Mouse (Mus musculus): ENCODE measurements around the gene Rac1. TPM values are rescaled to one million over a fixed set of nuclear protein-coding genes. Genes with fewer than 3 reads are reported as not detected.
A peak's percentile ranks its signal among the peaks of the same experiment; 100 is the strongest.
"Not testable (repeated sequence)": the region's sequence is repeated elsewhere in the genome, so short reads cannot be mapped to it uniquely, and the experiment has no call there.

The Rac1 gene
- polyA plus RNA-seq (2014; fragmentation: Nextera tagmentation; extraction: Ambion mirVana), result 425 and 463 TPM in 2 replicates

- under 1% methylated on average over 87 of the region's 105 CpGs for WGBS
- Histone ChIP-seq H3K27me3 (ENCODE audit: control insufficient read depth, insufficient read depth, low read length) (no peaks in the 10 kb centered on the region), H3K4me1 (ENCODE audit: control insufficient read depth, insufficient read depth, low read length) (peaks cover 26% of the 10 kb centered on the region), H3K9ac (replicated peaks; ENCODE audit: low read length) (peak within 1 kb of the TSS; percentile 95), H3K9me3 (ENCODE audit: control insufficient read depth, low read length) (no peaks in the 10 kb centered on the region), H3K4me3 (replicated peaks; ENCODE audit: low read depth, low read length) (peak within 1 kb of the TSS; percentile 98), H3K4me2 (ENCODE audit: low read length) (peak within 1 kb of the TSS; percentile 96), H3K36me3 (ENCODE audit: control insufficient read depth, insufficient read depth, low read length) (no peaks in the 10 kb centered on the region), H3K27ac (replicated peaks; ENCODE audit: low read depth, low read length) (peak within 1 kb of the TSS; percentile 95)
- DNase-seq (peak; percentile 99), ATAC-seq (ENCODE audit: low FRiP score, low TSS enrichment) (peak; percentile 96)
Measured at GRCm38 (mm10) chr5:143527486-143528307, at the start of gene Rac1. Gene Rac1, minus strand, starts transcription at chr5:143528036.

DNA sequence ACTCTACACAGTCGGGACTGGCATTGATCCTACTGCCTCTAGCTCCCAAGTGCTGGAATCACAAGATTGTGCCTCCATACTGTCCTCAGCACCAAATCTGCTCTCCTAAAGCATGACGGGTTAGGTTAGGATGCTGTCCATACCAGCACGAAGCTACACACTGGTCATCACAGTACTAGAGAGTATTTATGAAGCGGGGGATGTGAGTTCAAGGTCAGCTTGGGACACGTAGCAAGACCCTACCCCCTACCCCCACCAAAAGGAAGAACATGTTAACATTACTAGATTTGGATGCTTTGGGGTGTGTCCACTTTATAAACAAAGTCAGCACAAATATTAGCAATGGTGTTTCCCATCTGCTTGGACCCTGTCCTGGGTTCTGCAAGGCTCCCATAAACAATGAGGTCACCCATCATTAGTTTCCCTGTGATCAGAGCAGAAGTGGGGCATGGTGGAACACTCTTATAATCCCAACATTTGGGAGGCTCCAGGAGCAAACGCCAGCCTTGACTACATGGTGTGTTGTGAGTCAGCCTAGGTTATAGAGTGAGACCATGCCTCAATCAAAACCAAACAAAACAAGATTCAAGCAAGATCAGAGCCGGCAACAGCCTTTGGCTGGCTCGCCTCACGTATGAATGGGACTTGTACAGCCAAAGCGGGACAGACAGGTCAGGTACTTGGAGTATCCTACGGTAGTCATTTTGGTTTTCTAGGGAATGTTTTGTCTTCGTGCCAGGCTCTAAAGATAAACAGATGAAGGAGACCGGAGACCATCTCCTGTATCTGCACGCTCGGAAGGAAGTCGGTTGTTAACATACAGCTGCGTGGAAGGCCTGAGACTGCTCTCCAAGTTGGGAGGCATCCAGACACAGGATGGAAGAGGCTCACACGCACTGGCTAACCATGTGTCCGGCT is 46.7 kb upstream of the Rac1 start:
- Histone ChIP-seq H3K27ac (replicated peaks; ENCODE audit: low read depth, low read length) (no peak overlapping the region), H3K9ac (replicated peaks; ENCODE audit: low read length) (no peak overlapping the region), H3K36me3 (ENCODE audit: control insufficient read depth, insufficient read depth, low read length) (no peaks in the 10 kb centered on the region), H3K9me3 (ENCODE audit: control insufficient read depth, low read length) (no peaks in the 10 kb centered on the region), H3K27me3 (ENCODE audit: control insufficient read depth, insufficient read depth, low read length) (no peaks in the 10 kb centered on the region), H3K4me1 (ENCODE audit: control insufficient read depth, insufficient read depth, low read length) (no peaks in the 10 kb centered on the region), H3K4me2 (ENCODE audit: low read length) (no peak overlapping the region), H3K4me3 (replicated peaks; ENCODE audit: low read depth, low read length) (no peak overlapping the region)
- ATAC-seq (ENCODE audit: low FRiP score, low TSS enrichment) (no peak), DNase-seq (no peak)
- 86% methylated on average over 19 of the region's 19 CpGs for WGBS

DNA sequence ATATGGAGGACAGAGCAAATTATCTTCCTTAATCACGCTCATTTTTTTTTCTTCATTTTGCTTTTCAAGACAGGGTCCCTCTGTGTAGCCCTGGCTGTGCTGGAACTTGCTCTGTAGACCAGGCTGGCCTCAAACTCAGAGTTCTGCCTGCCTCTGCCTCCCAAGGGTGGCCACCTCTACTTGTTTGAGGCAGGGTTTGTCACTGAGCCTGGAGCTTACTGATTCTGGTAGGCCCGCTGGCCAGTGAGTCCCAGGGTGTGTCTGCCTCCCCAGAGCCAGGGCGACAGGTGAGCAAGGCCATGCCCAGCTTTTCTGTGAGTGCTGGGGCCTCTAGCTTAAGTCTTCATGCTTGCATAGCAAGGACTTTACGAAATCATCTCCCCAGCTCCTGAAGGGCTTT is 45.2 kb upstream of the Rac1 start:
- no peak for DNase-seq
- no peaks in the 10 kb centered on the region for H3K36me3 ChIP-seq (ENCODE audit: control insufficient read depth, insufficient read depth, low read length)
- no peak overlapping the region for H3K4me3 ChIP-seq (replicated peaks; ENCODE audit: low read depth, low read length)
- ATAC-seq (ENCODE audit: low FRiP score, low TSS enrichment), result no peak
- no peak overlapping the region for H3K4me2 ChIP-seq (ENCODE audit: low read length)
- WGBS, result 87% methylated on average over 4 of the region's 4 CpGs
- no peaks in the 10 kb centered on the region for H3K4me1 ChIP-seq (ENCODE audit: control insufficient read depth, insufficient read depth, low read length)
- no peak overlapping the region for H3K9ac ChIP-seq (replicated peaks; ENCODE audit: low read length)
- H3K27me3 ChIP-seq (ENCODE audit: control insufficient read depth, insufficient read depth, low read length), result no peaks in the 10 kb centered on the region
- no peak overlapping the region for H3K27ac ChIP-seq (replicated peaks; ENCODE audit: low read depth, low read length)
- no peaks in the 10 kb centered on the region for H3K9me3 ChIP-seq (ENCODE audit: control insufficient read depth, low read length)

DNA sequence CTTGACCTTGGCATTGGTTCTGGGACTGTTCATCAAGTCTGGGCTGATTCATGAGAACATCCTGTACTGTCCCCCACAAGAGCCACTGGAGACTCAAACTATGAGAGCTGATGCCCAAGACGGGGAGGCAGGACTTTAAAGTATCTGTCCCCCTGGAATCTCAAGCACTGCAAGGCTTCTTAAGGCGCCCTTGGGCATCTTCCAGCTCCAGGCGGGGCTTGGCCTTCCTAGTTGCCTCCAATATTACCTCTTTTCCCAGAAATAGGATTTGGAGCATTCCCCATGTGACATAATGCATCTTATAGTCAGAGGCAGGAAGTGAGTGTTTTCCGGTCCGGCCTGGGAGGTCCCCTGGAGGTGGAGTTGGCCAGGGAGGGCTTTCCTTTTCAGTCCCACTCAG is 44.4 kb upstream of the Rac1 start:
- H3K27me3 ChIP-seq (ENCODE audit: control insufficient read depth, insufficient read depth, low read length), result no peaks in the 10 kb centered on the region
- WGBS, result 86% methylated on average over 5 of the region's 5 CpGs
- DNase-seq, result no peak

GRCm38 (mm10) chr5:143567860-143568259 is 40.0 kb upstream of the Rac1 start:
- Histone ChIP-seq H3K4me3 (replicated peaks; ENCODE audit: low read depth, low read length) (no peak overlapping the region), H3K4me2 (ENCODE audit: low read length) (no peak overlapping the region), H3K4me1 (ENCODE audit: control insufficient read depth, insufficient read depth, low read length) (no peaks in the 10 kb centered on the region), H3K36me3 (ENCODE audit: control insufficient read depth, insufficient read depth, low read length) (peaks cover 17% of the 10 kb centered on the region; the same call in 1 of the 2 replicates), H3K27me3 (ENCODE audit: control insufficient read depth, insufficient read depth, low read length) (no peaks in the 10 kb centered on the region), H3K9me3 (ENCODE audit: control insufficient read depth, low read length) (no peaks in the 10 kb centered on the region), H3K9ac (replicated peaks; ENCODE audit: low read length) (no peak overlapping the region), H3K27ac (replicated peaks; ENCODE audit: low read depth, low read length) (no peak overlapping the region)
- WGBS, result 19% methylated on average over 6 of the region's 6 CpGs
- DNase-seq (peak; percentile 90), ATAC-seq (ENCODE audit: low FRiP score, low TSS enrichment) (no peak)

More for the DNA sequence above, 44.4 kb upstream of the Rac1 start:
- Histone ChIP-seq H3K9ac (replicated peaks; ENCODE audit: low read length) (no peak overlapping the region), H3K4me1 (ENCODE audit: control insufficient read depth, insufficient read depth, low read length) (no peaks in the 10 kb centered on the region), H3K36me3 (ENCODE audit: control insufficient read depth, insufficient read depth, low read length) (no peaks in the 10 kb centered on the region), H3K27ac (replicated peaks; ENCODE audit: low read depth, low read length) (no peak overlapping the region), H3K4me3 (replicated peaks; ENCODE audit: low read depth, low read length) (no peak overlapping the region), H3K4me2 (ENCODE audit: low read length) (no peak overlapping the region), H3K9me3 (ENCODE audit: control insufficient read depth, low read length) (no peaks in the 10 kb centered on the region)
- no peak for ATAC-seq (ENCODE audit: low FRiP score, low TSS enrichment)

- Histone ChIP-seq H3K27me3 (ENCODE audit: control insufficient read depth, insufficient read depth, low read length) (no peaks in the 10 kb centered on the region), H3K4me3 (replicated peaks; ENCODE audit: low read depth, low read length) (no peak overlapping the region), H3K27ac (replicated peaks; ENCODE audit: low read depth, low read length) (no peak overlapping the region), H3K36me3 (ENCODE audit: control insufficient read depth, insufficient read depth, low read length) (peaks cover 17% of the 10 kb centered on the region; the same call in 1 of the 2 replicates), H3K9me3 (ENCODE audit: control insufficient read depth, low read length) (no peaks in the 10 kb centered on the region), H3K4me2 (ENCODE audit: low read length) (no peak overlapping the region), H3K9ac (replicated peaks; ENCODE audit: low read length) (no peak overlapping the region), H3K4me1 (ENCODE audit: control insufficient read depth, insufficient read depth, low read length) (no peaks in the 10 kb centered on the region)
- 89% methylated on average over 5 of the region's 5 CpGs for whole genome bisulfite sequencing
- DNase-seq, result no peak
- no peak for ATAC-seq (ENCODE audit: low FRiP score, low TSS enrichment)
Measured at GRCm38 (mm10) chr5:143567258-143567670, 39.4 kb upstream of the Rac1 start.

DNA sequence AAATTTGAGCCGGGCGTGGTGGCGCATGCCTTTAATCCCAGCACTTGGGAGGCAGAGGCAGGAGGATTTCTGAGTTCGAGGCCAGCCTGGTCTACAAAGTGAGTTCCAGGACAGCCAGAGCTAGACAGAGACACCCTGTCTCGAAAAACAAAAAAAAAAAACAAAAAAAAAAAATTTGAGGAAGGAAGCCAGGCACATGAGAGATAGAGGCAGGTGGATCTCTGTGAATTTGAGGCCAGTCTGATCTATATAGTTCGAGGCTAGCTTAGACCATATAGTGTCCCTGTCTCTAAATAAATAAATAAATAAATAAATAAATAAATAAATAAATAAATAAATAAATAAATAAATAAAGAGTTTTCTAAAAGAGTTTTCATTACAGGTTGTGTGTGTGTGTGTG is 39.0 kb upstream of the Rac1 start:
- H3K27ac ChIP-seq (replicated peaks; ENCODE audit: low read depth, low read length); H3K4me2 ChIP-seq (ENCODE audit: low read length); H3K27me3 ChIP-seq (ENCODE audit: control insufficient read depth, insufficient read depth, low read length); H3K4me1 ChIP-seq (ENCODE audit: control insufficient read depth, insufficient read depth, low read length); H3K4me3 ChIP-seq (replicated peaks; ENCODE audit: low read depth, low read length); H3K9me3 ChIP-seq (ENCODE audit: control insufficient read depth, low read length); H3K9ac ChIP-seq (replicated peaks; ENCODE audit: low read length); ATAC-seq (ENCODE audit: low FRiP score, low TSS enrichment); DNase-seq: not testable (repeated sequence)
- 93% methylated on average over 6 of the region's 6 CpGs for whole genome bisulfite sequencing
- H3K36me3 ChIP-seq (ENCODE audit: control insufficient read depth, insufficient read depth, low read length), result peaks cover 17% of the 10 kb centered on the region; the same call in 1 of the 2 replicates

DNA sequence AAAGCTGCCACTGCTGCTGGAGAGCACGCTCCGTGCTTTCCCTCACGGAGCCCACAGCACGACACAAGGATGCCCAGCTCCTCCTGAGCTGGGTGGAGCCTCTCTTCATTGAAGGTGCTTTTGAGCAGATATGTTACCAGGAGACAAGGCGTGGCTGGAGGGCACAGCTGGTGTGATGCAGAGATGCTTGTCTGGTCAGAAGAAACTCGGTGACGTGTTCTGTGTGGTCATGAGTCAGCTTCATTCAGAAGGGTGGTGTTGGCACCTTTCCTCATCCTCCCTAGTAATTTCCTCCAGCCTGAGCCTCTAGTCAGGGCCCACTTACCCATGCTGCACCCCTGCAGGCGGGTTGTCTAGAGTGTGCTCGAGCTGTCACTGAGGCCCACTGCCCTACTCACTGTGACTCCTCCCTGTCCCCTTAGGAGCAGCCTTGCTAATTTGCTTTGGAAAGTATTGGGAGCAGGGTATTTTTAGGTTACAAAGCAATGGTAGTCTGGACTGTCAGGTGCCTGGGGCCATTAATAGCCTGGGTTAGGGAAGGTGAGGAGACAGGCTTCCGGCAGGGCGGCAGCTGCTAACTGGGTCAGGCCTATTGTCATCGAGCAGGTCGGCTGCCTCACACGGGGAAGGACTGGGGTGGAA is 33.8 kb upstream of the Rac1 start:
- Histone ChIP-seq H3K27me3 (ENCODE audit: control insufficient read depth, insufficient read depth, low read length) (no peaks in the 10 kb centered on the region), H3K9ac (replicated peaks; ENCODE audit: low read length) (no peak overlapping the region), H3K9me3 (ENCODE audit: control insufficient read depth, low read length) (no peaks in the 10 kb centered on the region), H3K4me3 (replicated peaks; ENCODE audit: low read depth, low read length) (no peak overlapping the region), H3K4me1 (ENCODE audit: control insufficient read depth, insufficient read depth, low read length) (no peaks in the 10 kb centered on the region), H3K36me3 (ENCODE audit: control insufficient read depth, insufficient read depth, low read length) (peaks cover 20% of the 10 kb centered on the region; the same call in 1 of the 2 replicates), H3K4me2 (ENCODE audit: low read length) (no peak overlapping the region), H3K27ac (replicated peaks; ENCODE audit: low read depth, low read length) (no peak overlapping the region)
- ATAC-seq (ENCODE audit: low FRiP score, low TSS enrichment) (no peak), DNase-seq (no peak)
- 79% methylated on average over 14 of the region's 14 CpGs for whole genome bisulfite sequencing

All from midbrain, embryonic 14.5 days (tissue).